Mouse (Mus musculus) liver, postnatal 0 days (tissue): ENCODE measurements around the gene Gm20388.

Experiments used
- CTCF ChIP-seq: sonication (generic); IDR thresholded peaks from 2 replicates; pipeline ENCODE4 v1.5.1; 2016; ENCODE audit warnings: antibody characterized with exemption, low read depth
- EP300 ChIP-seq: IDR thresholded peaks from 2 replicates; pipeline ENCODE4 v1.6.1; 2016; ENCODE audit warnings: antibody characterized with exemption, low read depth, mild to moderate bottlenecking

GRCm38 (mm10) chr8:120598579-120598978 is 687.9 kb downstream of the Gm20388 start:
- TF ChIP-seq EP300 (no peak), CTCF (no peak)
